Mouse (Mus musculus) hindbrain, postnatal 0 days (tissue): ENCODE data around the gene Eml3. TPM values are rescaled to one million over a fixed set of nuclear protein-coding genes. Genes with fewer than 3 reads are reported as not detected.

Experiments used
- ATAC-seq: fragments of 200-750 bp; cut with Nextera tagmentation; 2 replicates; pipeline ENCODE4 v1.8.0; 2017; ENCODE audit warnings: mild to moderate bottlenecking, moderate TSS enrichment, moderate library complexity
- DNase-seq: peaks from one replicate; pipeline ENCODE4 v3.0.0-alpha.2; 2015; ENCODE audit warnings: low spot score
- H3K27ac ChIP-seq: fragments of 300-500 bp; sonication (generic); 2 replicates; pipeline ENCODE4 v1.5.1; 2014; ENCODE audit warnings: mild to moderate bottlenecking
- H3K27me3 ChIP-seq: fragments of 300-500 bp; sonication (generic); 2 replicates; pipeline ENCODE4 v1.6.1; 2014; ENCODE audit warnings: low read length, mixed read lengths; ENCODE audit not compliant: insufficient read depth
- H3K36me3 ChIP-seq: fragments of 300-500 bp; sonication (generic); 2 replicates; pipeline ENCODE4 v1.6.1; 2014; ENCODE audit warnings: low read length, mixed read lengths; ENCODE audit not compliant: insufficient read depth
- H3K4me1 ChIP-seq: fragments of 300-500 bp; sonication (generic); 2 replicates; pipeline ENCODE4 v1.6.1; 2014; ENCODE audit warnings: antibody characterized with exemption, low read length, mixed read lengths; ENCODE audit not compliant: insufficient read depth
- H3K4me2 ChIP-seq: fragments of 300-500 bp; sonication (generic); 2 replicates; pipeline ENCODE4 v1.6.1; 2014; ENCODE audit warnings: low read depth, mild to moderate bottlenecking, low read length, moderate library complexity, mixed read lengths
- H3K4me3 ChIP-seq: fragments of 300-500 bp; sonication (generic); 2 replicates; pipeline ENCODE4 v1.5.1; 2014; ENCODE audit warnings: low read length
- H3K9ac ChIP-seq: fragments of 300-500 bp; sonication (generic); replicated peaks from 2 replicates; pipeline ENCODE4 v1.6.1; 2014; ENCODE audit warnings: mild to moderate bottlenecking, low read length, moderate library complexity, mixed read lengths
- H3K9me3 ChIP-seq: fragments of 300-500 bp; sonication (generic); 2 replicates; pipeline ENCODE4 v1.6.1; 2016; ENCODE audit warnings: low read length, mixed read lengths
- CTCF ChIP-seq: IDR thresholded peaks from 2 replicates; pipeline ENCODE4 v1.5.1; 2016; ENCODE audit warnings: antibody characterized with exemption, control low read depth, low read depth
- WGBS: fragments of 180-500 bp; shearing (Covaris S2); extraction: QIAGEN DNeasy Blood & Tissue Kit; methylation state at CpG from one replicate; pipeline ENCODE4 v1.1.7; 2014; 5-methylcytosine and 5-hydroxymethylcytosine counted together
- polyA plus RNA-seq: library from polyadenylated mRNA; unstranded; fragments of >200 nt; fragmentation: Nextera tagmentation; extraction: Ambion mirVana; gene quantifications from 2 replicates; pipeline ENCODE4 v1.2.1, GENCODE M21; 2015
- total RNA-seq: library from RNA; depleted of rRNA; stranded (reverse); fragments of >200 nt; gene quantifications from 2 replicates; pipeline ENCODE4 v1.2.3, GENCODE M21; 2014

Gene Eml3
- total and polyA plus RNA-seq, 2 experiments from 2014 or later: 8.6 to 11.0 TPM

DNA sequence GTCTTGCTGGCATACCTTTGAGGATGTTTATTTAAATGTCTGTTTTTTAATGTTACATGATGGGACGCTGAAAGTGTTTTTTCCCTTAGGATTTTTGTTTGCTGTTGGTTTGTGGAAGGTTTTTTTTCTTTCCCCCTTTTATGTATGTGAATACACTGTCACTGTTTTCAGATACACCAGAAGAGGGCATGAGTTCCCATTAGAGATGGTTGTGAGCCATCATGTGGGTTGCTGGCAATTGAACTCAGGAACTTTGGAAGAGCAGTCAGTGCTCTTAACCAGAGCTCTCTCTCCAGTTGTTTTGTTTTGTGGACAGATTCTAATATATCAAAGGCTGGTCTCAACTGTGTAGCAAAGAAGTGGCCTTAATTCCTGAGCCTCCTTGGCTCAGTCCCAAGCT lies 45.3 kb downstream of the Eml3 start:
- 92% methylated on average over 1 of the region's 1 CpGs for WGBS
- DNase-seq: no peak
- peak; percentile 21 for TF ChIP-seq CTCF

DNA sequence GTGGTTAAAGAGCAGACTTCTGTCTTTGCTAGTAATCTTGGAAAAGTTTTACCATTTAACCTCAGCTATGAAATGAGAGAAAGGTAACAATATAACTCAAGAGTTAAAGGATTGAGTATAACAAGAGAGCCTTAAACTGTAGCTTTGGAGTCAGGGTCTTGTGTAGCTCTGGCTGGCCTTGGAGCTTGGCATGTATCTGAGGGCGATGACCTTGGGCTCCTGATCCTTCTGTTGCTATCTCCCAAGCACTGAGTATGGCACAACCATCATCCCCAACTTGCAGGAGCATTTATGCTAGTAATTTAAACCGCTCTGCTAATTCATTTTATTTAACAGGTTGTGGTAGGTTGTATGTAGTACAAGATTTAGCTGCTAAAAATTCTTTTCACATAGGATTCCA lies 46.1 kb downstream of the Eml3 start:
- Histone ChIP-seq H3K27me3 (no peaks in the 10 kb centered on the region), H3K4me3 (no peak overlapping the region), H3K9ac (no peak overlapping the region), H3K27ac (no peak overlapping the region), H3K9me3 (no peaks in the 10 kb centered on the region), H3K4me2 (no peak overlapping the region), H3K4me1 (no peaks in the 10 kb centered on the region), H3K36me3 (peaks cover 59% of the 10 kb centered on the region)
- whole genome bisulfite sequencing: 99% methylated on average over 2 of the region's 2 CpGs
- DNase-seq (no peak), ATAC-seq (no peak)
- TF ChIP-seq CTCF: no peak

More for the DNA sequence above, 45.3 kb downstream of the Eml3 start:
- H3K27me3 ChIP-seq: no peaks in the 10 kb centered on the region
- H3K4me1 ChIP-seq: no peaks in the 10 kb centered on the region
- no peak overlapping the region for H3K27ac ChIP-seq
- H3K9me3 ChIP-seq: no peaks in the 10 kb centered on the region
- no peak overlapping the region for H3K4me2 ChIP-seq
- H3K4me3 ChIP-seq: no peak overlapping the region
- H3K9ac ChIP-seq: no peak overlapping the region
- no peak for ATAC-seq
- H3K36me3 ChIP-seq: peaks cover 60% of the 10 kb centered on the region

DNA sequence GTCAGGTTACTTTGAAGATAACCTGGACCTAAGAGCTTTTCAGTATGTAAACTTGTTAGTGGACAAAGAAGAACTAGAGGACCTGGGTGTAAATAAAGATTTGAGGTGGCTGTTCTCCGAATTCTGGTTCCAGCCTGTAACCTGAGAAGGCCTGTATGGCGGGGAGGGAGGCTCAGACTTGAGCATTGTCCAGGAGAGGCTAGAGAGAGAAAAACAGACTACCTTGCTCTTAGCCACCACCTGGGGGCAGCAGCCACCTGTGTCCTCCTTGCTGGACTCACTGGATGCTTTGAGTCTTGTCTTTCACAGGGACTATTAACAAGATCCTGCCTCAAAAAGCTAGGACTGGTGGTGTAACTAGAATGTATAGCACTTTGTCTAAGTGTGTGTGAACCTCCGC lies 47.2 kb downstream of the Eml3 start:
- Histone ChIP-seq H3K4me1 (no peaks in the 10 kb centered on the region), H3K9ac (no peak overlapping the region), H3K27ac (no peak overlapping the region), H3K27me3 (no peaks in the 10 kb centered on the region), H3K4me2 (no peak overlapping the region), H3K36me3 (peaks cover 49% of the 10 kb centered on the region), H3K4me3 (no peak overlapping the region), H3K9me3 (no peaks in the 10 kb centered on the region)
- WGBS: 55% methylated on average over 3 of the region's 3 CpGs
- ATAC-seq: peak; percentile 81
- DNase-seq: peak; percentile 74
- peak; percentile 85 for TF ChIP-seq CTCF

DNA sequence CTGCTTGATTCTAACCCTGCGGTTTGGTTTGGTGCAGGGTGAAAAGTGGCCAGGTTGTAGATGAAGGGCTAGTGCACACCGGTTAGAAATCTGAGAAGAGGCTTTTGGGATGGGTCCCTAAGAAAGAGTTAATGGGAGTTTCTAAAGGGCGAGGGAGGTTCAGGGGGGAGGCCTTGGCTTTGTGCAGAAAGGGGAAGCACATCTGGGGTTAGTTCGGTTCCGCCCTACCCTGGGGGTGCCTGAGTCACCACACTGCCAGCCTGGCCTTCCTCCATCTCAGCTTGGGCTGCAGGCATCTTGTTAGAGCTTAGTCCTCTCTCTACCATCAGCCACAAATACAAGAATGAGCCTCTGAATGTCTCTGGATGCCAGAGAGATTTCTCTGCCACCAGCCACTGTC lies 51.4 kb downstream of the Eml3 start:
- H3K4me3 ChIP-seq: no peak overlapping the region
- 55% methylated on average over 5 of the region's 5 CpGs for WGBS

DNA sequence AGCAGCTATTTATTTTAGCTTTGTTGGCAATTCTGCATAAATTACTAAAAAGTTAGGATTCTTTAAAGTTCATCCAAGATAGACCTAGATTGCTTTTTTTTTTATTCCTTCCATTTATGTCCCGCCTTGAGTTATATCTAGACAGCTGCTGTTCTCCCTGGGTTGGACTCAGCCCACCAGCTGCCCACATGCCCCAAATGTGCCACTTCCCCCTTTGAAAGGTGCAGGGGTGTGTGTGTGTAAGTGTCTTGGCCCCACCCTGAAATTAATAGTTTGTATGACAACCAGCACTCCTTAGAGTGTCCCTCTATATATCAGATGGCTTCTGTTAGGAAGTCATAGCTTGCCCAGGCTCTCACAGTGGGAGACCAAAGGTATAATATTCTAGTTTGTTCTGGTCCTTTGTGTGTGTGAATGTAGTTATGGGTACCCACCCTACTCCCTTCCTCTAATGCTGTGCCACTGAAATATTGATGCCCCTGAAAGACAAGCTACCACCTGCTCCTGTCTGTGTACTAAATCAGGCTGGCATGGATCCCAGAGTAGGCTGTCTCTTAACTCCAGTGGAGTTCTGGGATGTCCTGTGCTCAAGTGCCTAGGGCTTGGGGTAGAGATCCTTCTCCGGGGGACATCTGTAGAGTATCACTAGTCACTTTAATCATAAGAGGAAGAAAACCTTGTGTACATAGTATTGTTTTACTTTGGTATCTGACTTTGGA lies 52.3 kb downstream of the Eml3 start:
- ATAC-seq: no peak

More for the DNA sequence above, 51.4 kb downstream of the Eml3 start:
- DNase-seq: no peak
- no peak for TF ChIP-seq CTCF
- Histone ChIP-seq H3K4me1 (peaks cover 7% of the 10 kb centered on the region; the same call in 1 of the 2 replicates), H3K36me3 (peaks cover 16% of the 10 kb centered on the region; the same call in 1 of the 2 replicates), H3K27me3 (no peaks in the 10 kb centered on the region), H3K4me2 (no peak overlapping the region), H3K27ac (no peak overlapping the region), H3K9ac (no peak overlapping the region), H3K9me3 (no peaks in the 10 kb centered on the region)
- no peak for ATAC-seq

DNA sequence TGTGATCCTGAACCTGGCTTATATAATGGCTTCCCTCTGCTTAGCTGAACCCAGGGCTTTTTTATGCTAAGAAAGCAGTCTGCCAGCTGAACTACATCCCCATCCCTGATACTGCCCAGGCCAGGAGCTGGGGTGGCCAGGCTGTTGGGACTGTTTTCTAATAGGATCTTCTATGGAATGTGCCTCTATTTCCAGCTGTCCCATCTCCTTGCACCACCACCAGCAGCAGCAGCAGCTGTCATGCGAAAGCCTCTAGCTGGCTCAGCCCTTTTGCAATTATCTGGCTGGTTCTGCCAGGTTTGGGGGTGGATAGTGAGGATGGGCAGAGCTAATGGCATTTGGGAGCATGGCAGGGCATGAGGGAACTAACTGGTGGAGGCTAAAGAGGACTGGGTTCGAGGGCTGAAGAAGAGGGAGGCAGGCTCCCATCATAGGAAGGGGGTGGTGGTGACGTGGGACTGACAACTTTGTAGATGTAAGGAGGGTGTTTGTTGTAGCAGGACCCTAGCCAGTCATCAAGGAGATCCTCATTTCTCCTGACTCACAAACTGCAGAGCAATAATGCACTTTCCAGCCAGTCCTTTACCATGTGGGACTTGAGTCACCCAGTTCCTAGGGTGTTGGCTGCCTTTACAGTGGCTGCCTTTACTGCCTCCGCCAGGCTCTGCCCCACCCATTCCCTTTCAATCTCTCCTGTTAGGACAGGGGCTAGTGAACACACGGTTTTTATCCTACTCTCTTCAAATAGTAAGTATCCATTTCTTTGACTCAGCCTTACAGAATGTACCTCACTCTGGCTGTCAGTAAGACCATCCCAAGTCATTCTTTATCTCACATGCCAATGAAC lies 53.2 kb downstream of the Eml3 start:
- DNase-seq (no peak), ATAC-seq (no peak)
- H3K4me2 ChIP-seq: no peak overlapping the region
- no peak for TF ChIP-seq CTCF
- H3K27me3 ChIP-seq: no peaks in the 10 kb centered on the region
- 60% methylated on average over 5 of the region's 5 CpGs for WGBS
- H3K4me3 ChIP-seq: no peak overlapping the region
- H3K27ac ChIP-seq: no peak overlapping the region
- H3K9me3 ChIP-seq: no peaks in the 10 kb centered on the region
- no peak overlapping the region for H3K9ac ChIP-seq
- H3K4me1 ChIP-seq: peaks cover 7% of the 10 kb centered on the region; the same call in 1 of the 2 replicates
- H3K36me3 ChIP-seq: peaks cover 16% of the 10 kb centered on the region; the same call in 1 of the 2 replicates

More for the DNA sequence above, 52.3 kb downstream of the Eml3 start:
- Histone ChIP-seq H3K27ac (no peak overlapping the region), H3K4me3 (no peak overlapping the region), H3K4me1 (peaks cover 7% of the 10 kb centered on the region; the same call in 1 of the 2 replicates), H3K9ac (no peak overlapping the region), H3K4me2 (no peak overlapping the region), H3K27me3 (no peaks in the 10 kb centered on the region), H3K9me3 (no peaks in the 10 kb centered on the region), H3K36me3 (peaks cover 16% of the 10 kb centered on the region; the same call in 1 of the 2 replicates)
- 72% methylated on average over 2 of the region's 2 CpGs for WGBS
- TF ChIP-seq CTCF: no peak
- DNase-seq: peak; percentile 60
